Mouse (Mus musculus) intestine, postnatal 0 days (tissue): ENCODE measurements around the gene Slc20a1. TPM values are rescaled to one million over a fixed set of nuclear protein-coding genes. Genes with fewer than 3 reads are reported as not detected.
A peak's percentile ranks its signal among the peaks of the same experiment; 100 is the strongest.

Experiments used
- ATAC-seq: fragments of 200-750 bp; cut with Nextera tagmentation; 2 replicates; pipeline ENCODE4 v1.8.0; 2017; ENCODE audit warnings: mild to moderate bottlenecking, moderate TSS enrichment, moderate library complexity
- H3K27ac ChIP-seq: fragments of 300-500 bp; sonication (generic); 2 replicates; pipeline ENCODE4 v1.5.1; 2014; ENCODE audit warnings: mild to moderate bottlenecking, low read depth, low read length, moderate library complexity
- H3K27me3 ChIP-seq: fragments of 300-500 bp; sonication (generic); replicated peaks from 2 replicates; pipeline ENCODE4 v1.6.1; 2014; ENCODE audit warnings: low read length, mixed read lengths; ENCODE audit not compliant: control insufficient read depth, insufficient read depth
- H3K36me3 ChIP-seq: fragments of 300-500 bp; sonication (generic); 2 replicates; pipeline ENCODE4 v1.6.1; 2014; ENCODE audit warnings: mild to moderate bottlenecking, moderate library complexity; ENCODE audit not compliant: control insufficient read depth, insufficient read depth
- H3K4me1 ChIP-seq: fragments of 300-500 bp; sonication (generic); replicated peaks from 2 replicates; pipeline ENCODE4 v1.6.1; 2014; ENCODE audit warnings: antibody characterized with exemption, low read length, mixed read lengths; ENCODE audit not compliant: control insufficient read depth, insufficient read depth
- H3K4me2 ChIP-seq: fragments of 300-500 bp; sonication (generic); replicated peaks from 2 replicates; pipeline ENCODE4 v1.6.1; 2014; ENCODE audit warnings: low read depth, mild to moderate bottlenecking, moderate library complexity
- H3K4me3 ChIP-seq: fragments of 300-500 bp; sonication (generic); 2 replicates; pipeline ENCODE4 v1.5.1; 2014; ENCODE audit warnings: low read depth, low read length
- H3K9ac ChIP-seq: fragments of 300-500 bp; sonication (generic); 2 replicates; pipeline ENCODE4 v1.6.1; 2014; ENCODE audit warnings: mild to moderate bottlenecking, low read depth, low read length
- H3K9me3 ChIP-seq: fragments of 300-500 bp; sonication (generic); 2 replicates; pipeline ENCODE4 v1.6.1; 2016; ENCODE audit warnings: mixed run types; ENCODE audit not compliant: control insufficient read depth
- CTCF ChIP-seq: sonication (generic); IDR thresholded peaks from 2 replicates; pipeline ENCODE4 v1.5.1; 2016; ENCODE audit warnings: low read depth, mild to moderate bottlenecking, control low read depth, antibody characterized with exemption, moderate library complexity
- WGBS: fragments of 180-500 bp; shearing (Covaris S2); extraction: QIAGEN DNeasy Blood & Tissue Kit; methylation state at CpG from one replicate; pipeline ENCODE4 v1.1.7; 2014; 5-methylcytosine and 5-hydroxymethylcytosine counted together
- polyA plus RNA-seq: library from polyadenylated mRNA; unstranded; fragments of >200 nt; fragmentation: Nextera tagmentation; extraction: Ambion mirVana; gene quantifications from 2 replicates; pipeline ENCODE4 v1.2.1, GENCODE M21; 2015

Slc20a1 gene
- polyA plus RNA-seq, 1 experiment from 2014 or later = 14.4 TPM

DNA sequence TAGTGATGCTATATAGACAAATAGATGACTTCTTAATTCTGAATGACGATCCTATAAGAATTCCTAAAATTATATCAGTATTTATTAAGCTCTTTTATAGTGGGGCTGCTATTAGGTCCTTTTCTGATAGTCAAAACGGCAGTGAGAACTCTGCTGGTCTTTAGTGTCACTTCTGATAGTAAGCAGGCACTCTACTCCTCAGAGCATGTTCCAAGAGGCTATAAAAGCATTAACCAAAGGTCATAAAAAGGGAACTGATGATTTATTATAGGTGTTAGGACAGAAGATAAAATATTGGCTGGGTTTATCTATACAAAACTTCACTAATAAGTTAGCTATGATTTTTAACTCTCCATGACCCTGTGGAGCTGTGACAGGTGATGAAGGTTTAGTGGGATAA, 55.5 kb downstream of the Slc20a1 start:
- ATAC-seq = peak; percentile 52
- Histone ChIP-seq H3K36me3 (no peaks in the 10 kb centered on the region), H3K4me1 (no peaks in the 10 kb centered on the region; the same call in 1 of the 2 replicates), H3K27me3 (0 out of 2 replicates have a peak, but pooled peaks cover 3% of the 10 kb centered on the region), H3K27ac (no peak overlapping the region), H3K9ac (no peak overlapping the region), H3K9me3 (no peaks in the 10 kb centered on the region), H3K4me3 (no peak overlapping the region), H3K4me2 (no peak overlapping the region)
- no peak for TF ChIP-seq CTCF
- WGBS = 11% methylated on average over 2 of the region's 2 CpGs

DNA sequence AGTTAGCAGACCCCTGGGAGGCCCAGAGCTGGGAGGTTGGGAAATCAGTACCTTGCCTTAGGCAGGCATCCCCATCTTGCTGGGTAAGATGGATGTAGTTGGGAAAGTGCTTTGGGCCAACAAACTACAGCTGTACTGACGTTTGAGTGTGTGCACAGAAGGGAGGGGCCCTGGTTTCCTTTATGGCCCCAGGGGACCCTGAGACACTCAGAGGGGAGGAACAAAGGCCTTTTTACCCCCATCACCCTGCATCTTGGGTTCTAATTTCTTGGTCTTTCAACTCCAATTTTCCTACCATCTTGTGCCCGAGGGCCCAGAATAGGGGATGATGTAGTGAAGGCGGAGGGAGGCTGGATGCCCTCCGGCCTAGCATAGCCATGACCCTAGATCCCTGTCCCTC, 57.4 kb downstream of the Slc20a1 start:
- H3K9ac ChIP-seq = no peak overlapping the region
- no peak for ATAC-seq
- H3K27ac ChIP-seq = no peak overlapping the region
- H3K36me3 ChIP-seq = no peaks in the 10 kb centered on the region
- no peaks in the 10 kb centered on the region for H3K9me3 ChIP-seq
- 71% methylated on average over 4 of the region's 4 CpGs for WGBS
- H3K4me2 ChIP-seq = no peak overlapping the region
- TF ChIP-seq CTCF = no peak
- no peak overlapping the region for H3K4me3 ChIP-seq
- no peaks in the 10 kb centered on the region; the same call in 1 of the 2 replicates for H3K4me1 ChIP-seq
- H3K27me3 ChIP-seq = 0 out of 2 replicates have a peak, but pooled peaks cover 3% of the 10 kb centered on the region

DNA sequence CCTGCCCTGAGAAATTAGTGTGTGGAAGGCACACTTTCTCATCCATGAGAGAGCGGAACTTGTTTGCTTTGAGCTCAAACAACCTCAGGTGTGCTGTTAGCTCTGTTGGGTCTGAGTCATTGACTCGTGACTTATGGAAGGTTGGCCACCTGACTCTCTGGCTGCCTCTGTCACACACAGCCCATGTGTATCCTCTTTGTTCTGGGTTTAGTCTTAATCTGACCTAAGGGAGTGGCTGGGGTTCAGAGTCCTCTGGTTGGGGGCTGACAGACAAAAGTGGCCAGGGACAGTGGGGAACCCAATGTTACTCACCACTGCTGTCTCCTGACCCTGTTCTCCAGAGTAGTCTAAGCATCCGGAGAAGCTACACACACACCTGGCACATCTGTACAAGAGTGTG, 59.5 kb downstream of the Slc20a1 start:
- no peaks in the 10 kb centered on the region; the same call in 1 of the 2 replicates for H3K4me1 ChIP-seq
- H3K36me3 ChIP-seq = no peaks in the 10 kb centered on the region
- H3K27me3 ChIP-seq = 0 out of 2 replicates have a peak, but pooled peaks cover 3% of the 10 kb centered on the region
- WGBS = 36% methylated on average over 3 of the region's 3 CpGs
- H3K4me3 ChIP-seq = no peak overlapping the region
- H3K4me2 ChIP-seq = no peak overlapping the region
- H3K9me3 ChIP-seq = no peaks in the 10 kb centered on the region
- TF ChIP-seq CTCF = no peak
- H3K9ac ChIP-seq = no peak overlapping the region
- no peak overlapping the region for H3K27ac ChIP-seq
- ATAC-seq = peak; percentile 78

DNA sequence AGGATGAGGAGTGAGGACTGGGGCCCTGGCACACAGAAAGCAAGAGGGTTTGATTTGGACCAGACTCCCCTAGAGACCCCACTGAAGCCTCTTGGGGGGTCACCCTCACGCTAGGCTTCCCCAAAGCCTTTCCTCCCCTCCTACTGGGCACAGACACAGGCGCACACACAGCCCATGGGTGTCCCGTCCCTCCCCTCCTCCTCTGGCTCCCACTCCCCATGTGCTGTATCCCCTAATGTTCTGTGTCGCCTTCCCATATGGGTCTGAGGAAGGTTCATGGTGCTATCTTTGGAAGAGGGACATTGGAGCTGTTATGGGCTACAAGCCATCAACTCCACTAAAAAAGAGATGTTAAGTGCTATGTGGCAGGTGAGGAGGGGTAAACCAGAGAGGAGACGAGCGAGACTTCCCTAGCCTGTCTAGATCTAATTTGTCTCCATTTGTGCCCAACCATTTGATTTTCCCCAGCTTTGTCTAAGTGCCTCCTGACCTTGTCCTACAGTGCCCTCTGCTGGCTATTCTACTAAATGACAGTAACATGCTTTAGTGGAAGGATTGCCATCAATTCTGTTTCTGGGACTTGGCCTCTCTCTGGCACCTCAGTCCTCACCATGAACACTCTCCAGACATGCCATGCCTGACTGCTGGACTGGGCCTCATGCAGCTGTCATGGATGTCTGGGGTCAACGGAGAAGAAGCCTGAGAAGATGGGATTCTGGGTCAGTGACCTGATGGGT, 60.1 kb downstream of the Slc20a1 start:
- no peaks in the 10 kb centered on the region for H3K9me3 ChIP-seq
- no peaks in the 10 kb centered on the region; the same call in 1 of the 2 replicates for H3K4me1 ChIP-seq
- WGBS = 27% methylated on average over 7 of the region's 7 CpGs
- no peaks in the 10 kb centered on the region for H3K36me3 ChIP-seq
- H3K27me3 ChIP-seq = 0 out of 2 replicates have a peak, but pooled peaks cover 3% of the 10 kb centered on the region
- no peak for ATAC-seq
- H3K27ac ChIP-seq = 0 out of 2 replicates have a peak overlapping the region, but pooled peaks have one; percentile 30
- no peak overlapping the region for H3K9ac ChIP-seq
- peak; percentile 98 for TF ChIP-seq CTCF
- no peak overlapping the region for H3K4me3 ChIP-seq
- H3K4me2 ChIP-seq = 0 out of 2 replicates have a peak overlapping the region, but pooled peaks have one; percentile 13

DNA sequence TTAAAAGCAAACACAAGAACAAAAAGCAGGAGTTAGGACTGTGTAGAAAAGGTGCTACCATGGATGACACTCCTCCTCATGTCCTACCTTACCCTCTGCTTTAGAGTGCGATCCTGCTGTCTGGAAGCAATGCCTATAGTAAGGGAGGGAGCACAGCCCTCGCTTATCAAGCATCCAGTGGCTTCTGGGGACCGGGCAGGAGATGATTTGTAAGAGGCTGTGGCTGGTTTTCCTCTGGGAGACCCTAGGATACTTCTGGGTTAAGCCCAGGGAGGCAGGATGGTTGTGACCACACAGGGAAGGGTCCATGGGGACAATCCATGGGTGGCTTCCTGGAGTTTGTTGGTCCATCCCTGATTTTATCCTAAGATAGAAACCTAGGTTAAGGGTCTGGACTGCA, 62.1 kb downstream of the Slc20a1 start:
- no peak overlapping the region for H3K4me2 ChIP-seq
- no peak overlapping the region for H3K9ac ChIP-seq
- no peaks in the 10 kb centered on the region; the same call in 1 of the 2 replicates for H3K4me1 ChIP-seq
- no peak overlapping the region for H3K27ac ChIP-seq
- WGBS = 82% methylated on average over 3 of the region's 3 CpGs
- no peak for ATAC-seq
- no peak overlapping the region for H3K4me3 ChIP-seq
- H3K27me3 ChIP-seq = 0 out of 2 replicates have a peak, but pooled peaks cover 3% of the 10 kb centered on the region
- TF ChIP-seq CTCF = no peak
- H3K36me3 ChIP-seq = no peaks in the 10 kb centered on the region
- H3K9me3 ChIP-seq = no peaks in the 10 kb centered on the region

Other genes with a start within 250 kb of the Slc20a1 start
- gene Zc3h6, start 231.4 kb upstream of the Slc20a1 start, polyA plus RNA-seq = 2.3 and 2.6 TPM in 2 replicates
- gene Gm10762, start 231.0 kb upstream of the Slc20a1 start, polyA plus RNA-seq = 10.6 TPM in 2 replicates
- not detected in 2 replicates for gene Vinac1, start 150.6 kb upstream of the Slc20a1 start, polyA plus RNA-seq
- 3.4 and 3.5 TPM in 2 replicates for gene Ttl, start 132.8 kb upstream of the Slc20a1 start, polyA plus RNA-seq
- 5.3 and 6.0 TPM in 2 replicates for gene Polr1b, start 97.8 kb upstream of the Slc20a1 start, polyA plus RNA-seq
- 17.6 and 19.0 TPM in 2 replicates for gene Chchd5, start 69.1 kb upstream of the Slc20a1 start, polyA plus RNA-seq
- gene Ckap2l, start 98.4 kb downstream of the Slc20a1 start, polyA plus RNA-seq = 9.2 and 11.0 TPM in 2 replicates
- 10.2 and 18.4 TPM in 2 replicates for gene Il1a, start 111.2 kb downstream of the Slc20a1 start, polyA plus RNA-seq
- 0.33 and 0.35 TPM in 2 replicates for gene Il1b, start 172.4 kb downstream of the Slc20a1 start, polyA plus RNA-seq